Mouse (Mus musculus) forelimb bud, embryonic 11.5 days (tissue): ENCODE results near the gene Epb41l3.
A peak's percentile ranks its signal among the peaks of the same experiment; 100 is the strongest.

Experiments
- DNase-seq: peaks from one replicate; pipeline ENCODE4 v3.0.0-alpha.2; 2012; ENCODE audit warnings: low read depth, low spot score

Epb41l3 gene

DNA sequence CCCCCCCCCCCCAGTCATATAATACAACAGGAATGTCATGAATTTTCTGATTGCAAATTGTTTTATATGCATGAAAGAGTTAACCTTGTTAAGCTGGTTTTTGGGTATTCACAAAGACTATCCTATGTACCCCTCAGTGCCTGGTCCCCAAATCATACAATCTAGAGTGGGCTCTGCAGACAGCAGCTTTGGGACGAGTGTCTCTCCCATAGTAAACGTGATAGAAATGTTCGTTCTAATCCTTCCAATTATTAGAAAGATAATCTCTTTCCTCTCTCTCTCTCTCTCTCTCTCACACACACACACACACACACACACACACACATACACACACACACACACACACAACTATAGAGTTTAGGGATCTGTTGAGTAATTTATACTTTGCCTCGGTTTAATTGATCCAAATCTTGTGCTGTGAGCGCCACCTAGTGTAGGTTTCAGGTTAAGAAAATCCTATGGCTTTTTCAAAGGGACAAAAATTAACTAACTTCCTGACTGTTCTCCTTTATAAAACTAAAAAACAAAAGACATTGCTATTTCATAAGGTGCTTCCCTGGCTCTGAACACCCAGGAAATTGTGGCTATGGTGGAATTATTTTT is 30.4 kb downstream of the Epb41l3 start:
- peak; percentile 47 for DNase-seq

DNA sequence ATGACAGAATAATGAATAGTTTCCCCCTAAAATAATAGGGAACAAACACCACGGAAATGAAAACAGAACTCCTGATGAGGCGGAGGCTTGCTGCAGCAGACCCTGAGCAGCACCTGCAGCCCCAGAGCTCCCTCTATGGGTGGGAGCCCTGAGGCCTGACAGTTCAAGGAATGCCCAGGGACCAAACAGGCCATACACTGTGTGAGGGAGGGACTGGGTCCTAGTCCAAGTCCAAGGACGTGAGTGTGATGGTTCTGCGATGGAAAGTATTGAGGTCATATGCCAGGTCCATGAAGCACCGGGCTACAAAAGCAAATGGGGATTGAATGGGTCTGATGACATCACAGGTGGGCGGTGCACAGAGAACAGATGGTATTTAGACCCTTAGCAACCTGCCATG is 33.7 kb downstream of the Epb41l3 start:
- no peak for DNase-seq

DNA sequence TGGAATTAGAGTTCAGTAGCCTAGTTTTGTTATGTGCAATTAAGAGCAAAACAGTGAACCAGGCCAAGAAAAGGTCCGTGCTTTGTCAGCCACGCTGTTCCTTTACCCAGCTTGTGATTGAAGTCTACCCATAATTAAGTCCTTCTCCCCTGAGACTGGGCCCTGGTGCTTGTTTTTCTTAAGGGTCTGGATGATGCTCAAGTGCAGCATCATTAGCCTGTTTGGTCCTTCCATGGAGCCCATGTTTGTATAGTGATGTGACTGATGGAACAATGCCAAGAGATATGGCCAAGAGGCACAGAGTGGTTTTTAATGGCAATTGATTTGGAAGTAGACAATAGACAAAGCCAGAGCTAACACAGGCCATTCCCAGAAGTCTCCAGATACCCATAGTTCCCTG is 36.7 kb downstream of the Epb41l3 start:
- DNase-seq, result no peak

DNA sequence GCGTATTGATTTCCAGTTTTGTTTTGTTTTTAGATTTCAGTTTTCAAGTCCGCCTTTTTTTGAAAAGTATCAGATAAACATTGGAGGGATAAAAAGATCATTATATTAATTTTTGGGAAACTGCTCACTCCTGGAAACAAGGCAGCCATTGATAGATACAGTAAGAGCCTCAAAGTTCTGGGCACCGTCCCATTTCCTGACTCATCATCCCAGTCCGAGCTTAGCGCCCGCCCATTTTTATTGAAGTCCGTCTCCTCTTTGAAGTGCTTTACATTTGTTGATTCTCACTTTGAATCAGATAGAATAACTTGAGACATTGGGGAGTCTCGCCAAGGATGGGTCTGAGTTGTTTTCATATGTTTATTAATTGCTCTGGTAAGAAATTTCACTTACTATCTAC is 43.7 kb downstream of the Epb41l3 start:
- DNase-seq, result no peak

DNA sequence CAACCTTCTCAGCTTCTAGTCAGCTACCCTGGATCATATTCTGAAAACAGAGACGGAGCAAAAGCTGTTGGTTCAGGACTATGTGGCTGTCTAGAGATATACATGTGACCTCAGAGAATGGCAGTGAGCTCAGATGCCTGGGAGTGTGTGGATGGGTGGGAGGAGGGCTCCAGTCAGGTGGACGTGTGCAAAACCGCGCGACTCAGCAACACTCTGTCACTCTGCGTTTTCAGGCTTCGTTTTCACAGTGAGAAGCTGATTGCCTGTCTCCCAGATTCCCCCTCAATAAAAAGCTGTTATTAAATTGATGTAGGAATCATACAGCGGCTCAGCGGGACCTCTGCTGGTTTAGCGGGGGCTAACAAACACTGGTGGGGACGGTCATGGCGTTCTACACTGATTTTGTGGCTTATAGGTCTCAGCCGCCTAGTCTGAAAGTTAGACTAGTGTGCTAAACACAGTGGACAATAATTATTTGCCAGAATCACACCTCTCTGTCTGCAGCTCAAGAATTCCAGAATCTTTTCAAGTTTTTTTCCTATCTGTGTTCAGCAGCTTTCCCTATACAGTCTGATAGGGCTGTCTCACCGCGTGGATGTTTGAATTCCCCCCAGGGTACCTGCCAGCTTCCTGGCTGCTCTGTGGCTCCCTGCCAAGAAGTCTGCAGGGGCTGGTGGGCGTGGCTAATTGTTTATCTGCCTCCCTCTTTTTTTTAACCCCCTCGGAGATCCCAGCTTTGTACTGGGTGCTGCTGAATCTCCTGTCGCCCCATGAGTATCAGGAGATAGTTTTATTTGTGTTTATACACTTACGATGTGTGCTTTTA is 45.3 kb downstream of the Epb41l3 start:
- DNase-seq, result peak; percentile 46

DNA sequence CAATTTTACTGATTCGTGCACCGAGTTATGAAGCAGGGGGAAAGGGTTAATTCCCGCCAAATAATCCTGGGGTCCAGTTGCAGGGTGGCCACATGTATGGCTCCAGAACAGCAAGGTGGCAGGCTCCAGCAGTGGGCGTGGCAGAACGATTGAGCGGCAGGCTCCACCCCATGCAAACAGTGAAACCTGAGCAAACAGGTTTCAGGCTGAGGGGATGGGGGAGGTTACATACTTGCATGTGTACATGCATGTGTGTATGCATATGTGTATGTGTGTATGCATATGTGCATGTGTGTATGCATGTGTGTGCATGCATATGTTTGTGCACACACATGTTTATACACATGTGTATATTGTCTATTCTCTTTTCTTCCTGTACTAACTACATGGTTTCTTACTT is 46.9 kb downstream of the Epb41l3 start:
- peak; percentile 26 for DNase-seq

DNA sequence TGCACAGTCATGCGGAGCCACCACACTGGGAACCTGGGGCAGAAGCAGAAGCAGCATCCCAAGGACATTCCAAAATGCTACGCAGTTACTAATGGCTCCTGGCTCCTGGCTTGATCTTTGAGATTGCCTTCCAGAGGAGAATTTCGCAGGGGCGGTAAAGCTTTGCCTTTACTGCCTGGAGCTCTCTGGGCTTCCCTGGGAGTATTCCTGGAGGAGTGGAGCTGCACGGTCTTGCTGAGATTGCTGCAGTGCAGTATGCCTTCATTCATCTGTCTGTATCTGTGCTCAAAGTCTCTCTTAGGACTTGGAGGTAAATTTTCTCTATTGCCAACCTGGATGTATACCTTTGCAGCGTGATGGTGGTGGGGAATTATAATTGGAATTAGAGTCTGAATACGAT is 52.0 kb downstream of the Epb41l3 start:
- no peak for DNase-seq

DNA sequence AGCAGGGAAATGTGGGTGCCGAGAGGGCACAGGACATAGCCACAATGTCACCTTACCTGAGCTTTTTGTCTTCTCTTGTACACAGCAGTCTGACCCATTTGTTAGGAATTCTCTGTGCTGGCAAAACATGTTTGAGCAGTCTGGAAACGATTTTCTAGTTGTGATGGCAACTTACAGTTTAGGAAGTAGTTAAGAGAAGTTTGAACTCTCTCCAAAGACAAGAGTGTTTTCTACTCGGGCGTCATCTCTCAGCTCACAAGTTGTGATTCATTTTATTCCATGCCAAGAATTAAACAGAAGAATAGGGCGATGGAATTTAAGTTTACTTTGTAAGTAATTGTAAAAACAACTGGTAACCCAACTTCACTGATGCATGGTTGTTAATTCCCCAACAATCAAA is 52.5 kb downstream of the Epb41l3 start:
- no peak for DNase-seq

DNA sequence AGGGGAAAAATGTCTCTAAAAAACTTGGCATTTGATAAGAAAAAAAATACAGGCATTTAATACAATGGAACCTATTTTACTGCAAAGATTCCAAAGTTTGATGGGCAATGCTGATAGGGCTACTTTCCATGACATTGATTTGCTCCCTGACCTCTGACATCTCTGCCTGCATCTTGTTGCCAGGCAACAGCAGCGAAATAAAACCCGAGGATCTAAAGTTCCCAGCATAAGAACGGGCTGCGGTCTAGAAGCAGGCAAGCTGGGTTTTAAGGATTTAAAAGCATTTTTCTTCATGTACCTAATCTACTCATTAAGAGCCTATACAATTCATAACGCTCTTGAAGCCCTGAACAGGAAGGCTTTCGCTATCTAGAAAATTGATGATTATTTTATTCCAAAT is 54.0 kb downstream of the Epb41l3 start:
- DNase-seq, result peak; percentile 40

DNA sequence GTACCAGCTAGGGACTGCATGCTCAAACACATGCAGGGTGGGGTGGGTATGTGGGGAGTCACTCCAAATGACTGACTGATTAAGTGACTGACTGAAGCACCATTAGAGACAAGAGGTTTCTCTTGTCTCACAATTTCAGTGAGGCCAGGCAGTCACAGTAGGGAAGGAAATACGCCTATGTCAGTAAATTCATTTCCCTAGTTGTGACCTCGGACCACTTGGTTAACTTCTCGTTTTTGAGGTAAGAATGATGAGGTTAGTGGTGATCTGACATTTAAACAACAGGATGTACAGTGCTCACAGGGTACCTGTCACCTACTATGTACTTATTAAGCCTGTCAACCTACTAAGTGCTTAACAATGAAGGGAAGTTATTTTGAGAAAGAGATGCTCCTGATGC is 67.5 kb downstream of the Epb41l3 start:
- no peak for DNase-seq

DNA sequence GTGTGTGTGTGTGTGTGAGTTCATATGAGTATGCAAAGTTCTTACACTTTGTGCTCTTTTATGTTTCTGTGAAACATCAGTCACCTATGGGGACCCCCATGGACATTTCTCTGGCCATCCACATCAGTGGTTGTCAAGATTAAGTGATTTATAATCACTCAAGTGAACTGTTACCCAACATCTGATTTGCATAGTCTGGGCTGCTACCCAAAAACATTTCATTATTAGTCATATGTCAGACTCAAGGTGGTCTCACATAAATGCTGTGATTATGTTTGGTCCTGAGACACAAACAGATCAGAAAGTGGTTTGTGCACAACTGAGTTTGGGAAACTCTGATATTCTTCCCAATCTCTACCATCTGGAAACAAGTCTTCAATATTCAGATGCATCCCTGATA is 75.3 kb downstream of the Epb41l3 start:
- no peak for DNase-seq

DNA sequence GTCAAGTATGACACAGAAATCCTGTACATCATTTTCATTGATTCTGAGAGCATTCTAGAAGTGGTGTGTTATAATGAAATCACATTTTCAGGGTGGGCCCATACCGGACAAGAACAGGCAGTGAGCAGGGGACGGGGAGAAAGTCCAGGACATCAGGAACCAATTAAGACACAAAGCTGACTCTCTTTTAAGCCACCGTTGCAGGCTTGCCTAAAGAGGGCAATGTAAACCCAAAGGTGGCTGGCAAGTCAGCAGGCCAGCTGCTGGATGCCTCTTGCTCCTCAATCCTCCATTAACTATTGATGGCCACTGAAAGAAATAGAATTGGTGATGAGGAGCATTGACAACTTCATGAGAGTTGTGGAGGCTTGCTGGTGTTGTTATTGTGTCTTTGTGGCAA is 75.8 kb downstream of the Epb41l3 start:
- peak; percentile 64 for DNase-seq

DNA sequence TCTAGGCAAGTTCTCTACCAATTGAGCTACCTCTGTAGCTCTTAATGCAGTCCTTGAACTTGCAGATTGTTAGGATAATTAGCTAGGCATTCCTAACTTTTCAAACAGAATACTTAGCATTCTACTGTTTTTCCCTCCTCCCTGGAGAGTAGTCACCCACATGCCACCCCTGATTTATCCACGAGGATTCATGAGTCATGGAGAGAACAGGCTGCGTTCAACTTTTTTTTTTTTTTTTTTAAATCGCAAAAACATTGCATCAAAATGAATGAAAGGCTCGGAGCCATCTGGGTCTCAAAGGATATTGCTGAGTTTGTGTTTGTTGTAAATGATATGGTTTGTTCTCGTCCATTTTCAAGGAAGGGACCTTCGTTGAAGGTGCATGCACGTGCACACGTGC is 79.6 kb downstream of the Epb41l3 start:
- DNase-seq, result no peak

DNA sequence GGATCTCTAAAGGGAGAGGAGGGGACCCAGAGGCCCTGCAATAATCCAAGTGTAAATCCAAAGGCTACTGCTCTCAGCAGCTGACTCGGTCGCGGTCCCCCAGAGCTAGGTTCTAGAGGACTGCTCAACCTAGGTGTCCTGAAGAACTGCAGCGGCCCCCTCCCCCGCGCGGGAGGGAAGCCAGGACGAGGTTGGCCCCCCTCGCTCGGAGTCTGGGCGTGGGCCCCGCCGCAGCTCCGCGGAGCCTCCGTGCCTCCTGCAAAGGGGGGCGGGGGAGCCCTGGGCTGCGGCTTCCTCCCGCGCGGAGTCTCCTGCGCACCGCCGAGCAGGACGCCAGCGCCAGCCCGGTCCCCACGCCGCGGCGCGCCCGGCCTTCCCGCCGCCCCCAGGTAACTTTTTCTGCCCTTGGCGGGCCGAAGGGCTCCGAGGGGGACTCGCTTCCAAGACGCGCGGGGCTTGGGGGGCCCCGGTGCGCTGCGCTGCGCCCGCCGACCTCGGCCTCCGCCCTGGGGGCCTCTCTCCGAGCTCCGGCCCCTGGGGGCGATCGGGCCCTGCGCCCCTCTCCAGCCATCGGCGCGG is 81.1 kb downstream of the Epb41l3 start:
- peak; percentile 40 for DNase-seq

DNA sequence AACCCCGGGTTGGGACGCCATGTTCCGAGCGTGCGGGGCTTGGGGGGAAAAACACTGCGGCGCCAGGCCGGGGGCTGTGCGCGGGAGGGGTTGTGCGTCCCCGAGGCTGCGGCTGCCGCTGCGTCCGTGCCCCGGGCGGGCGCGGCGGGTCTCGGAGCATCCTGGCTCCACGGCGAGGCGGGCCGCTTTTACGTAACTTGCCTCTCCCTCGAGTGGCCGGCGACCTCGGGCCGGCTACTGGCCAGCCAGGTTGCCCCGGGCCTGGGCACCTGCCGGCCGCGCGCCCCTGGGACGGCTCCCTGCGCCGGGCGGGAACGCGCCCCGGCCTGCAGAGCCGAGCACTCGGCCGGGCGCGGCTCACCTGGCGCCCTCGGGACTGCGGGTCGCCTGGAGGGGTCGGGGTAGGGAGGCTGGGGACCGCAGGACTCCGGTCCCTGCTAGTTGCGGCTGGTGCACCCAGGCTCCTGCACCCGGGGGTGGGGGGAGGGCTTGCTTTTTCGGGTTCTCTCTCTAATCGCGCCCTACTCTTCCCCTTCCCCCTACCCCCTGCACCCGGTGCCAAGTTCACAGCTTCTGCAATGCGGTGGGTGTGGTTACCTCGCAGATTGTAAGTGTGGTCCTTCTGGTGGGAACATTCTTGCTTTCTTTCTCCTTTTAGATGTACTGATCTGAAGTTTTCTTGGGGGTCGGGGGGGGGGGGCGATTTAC is 81.8 kb downstream of the Epb41l3 start:
- DNase-seq, result no peak

DNA sequence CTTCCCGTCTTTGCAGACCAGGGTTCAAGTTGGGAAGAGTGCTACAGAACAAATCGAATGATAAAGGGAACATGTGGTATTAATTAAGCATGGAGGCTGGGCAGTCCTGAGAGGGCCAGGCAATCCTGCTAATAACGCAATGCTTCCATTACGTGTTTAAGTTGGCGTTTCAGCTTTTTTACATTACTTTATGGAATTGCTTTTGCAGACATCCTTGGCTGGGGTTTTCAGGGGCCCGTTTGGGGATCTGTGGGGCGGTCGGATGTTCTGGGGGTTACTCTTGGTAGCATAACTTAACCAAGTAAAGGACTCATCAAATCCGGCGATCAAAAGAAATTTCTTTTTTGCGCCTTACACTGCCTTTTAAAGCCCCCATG is 82.3 kb downstream of the Epb41l3 start:
- DNase-seq, result peak; percentile 51

DNA sequence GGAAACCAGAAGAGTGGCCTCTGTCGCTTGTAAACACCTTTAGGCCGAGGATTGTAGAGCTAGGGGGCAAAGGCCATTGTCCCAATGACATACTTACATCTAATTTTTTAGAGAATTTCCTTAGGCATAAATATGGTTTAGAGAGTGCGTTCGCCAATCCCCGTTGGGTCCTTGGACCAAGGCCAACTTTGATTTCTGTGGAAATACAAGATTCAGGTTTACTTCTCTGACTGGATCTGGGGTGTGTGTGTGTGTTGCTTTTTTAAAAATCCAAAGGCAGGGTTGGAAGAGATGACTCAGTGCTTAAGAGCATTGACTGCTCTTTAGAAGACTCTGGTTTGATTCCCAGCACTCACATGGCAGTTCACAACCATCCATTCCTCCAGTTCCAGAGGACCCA is 83.2 kb downstream of the Epb41l3 start:
- no peak for DNase-seq

DNA sequence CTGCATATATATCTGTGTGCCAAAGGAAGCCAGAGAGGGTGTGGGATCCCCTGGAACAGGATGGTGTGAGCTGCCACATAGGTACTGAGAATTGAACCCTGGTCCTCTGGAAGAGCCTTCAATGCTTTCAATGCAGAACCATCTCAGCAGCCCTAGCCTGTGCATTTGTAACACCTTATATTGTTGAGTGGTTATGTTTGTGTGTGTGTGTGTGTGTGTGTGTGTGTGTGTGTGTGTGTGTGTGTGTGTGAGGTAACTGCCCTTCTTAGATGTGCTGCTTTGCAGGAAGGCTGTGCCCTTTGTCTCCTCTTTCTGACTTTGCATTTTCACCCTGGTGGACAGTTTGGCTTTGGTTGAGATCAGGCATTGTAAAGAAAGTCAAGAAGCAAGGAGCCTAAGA is 87.2 kb downstream of the Epb41l3 start:
- DNase-seq, result no peak

DNA sequence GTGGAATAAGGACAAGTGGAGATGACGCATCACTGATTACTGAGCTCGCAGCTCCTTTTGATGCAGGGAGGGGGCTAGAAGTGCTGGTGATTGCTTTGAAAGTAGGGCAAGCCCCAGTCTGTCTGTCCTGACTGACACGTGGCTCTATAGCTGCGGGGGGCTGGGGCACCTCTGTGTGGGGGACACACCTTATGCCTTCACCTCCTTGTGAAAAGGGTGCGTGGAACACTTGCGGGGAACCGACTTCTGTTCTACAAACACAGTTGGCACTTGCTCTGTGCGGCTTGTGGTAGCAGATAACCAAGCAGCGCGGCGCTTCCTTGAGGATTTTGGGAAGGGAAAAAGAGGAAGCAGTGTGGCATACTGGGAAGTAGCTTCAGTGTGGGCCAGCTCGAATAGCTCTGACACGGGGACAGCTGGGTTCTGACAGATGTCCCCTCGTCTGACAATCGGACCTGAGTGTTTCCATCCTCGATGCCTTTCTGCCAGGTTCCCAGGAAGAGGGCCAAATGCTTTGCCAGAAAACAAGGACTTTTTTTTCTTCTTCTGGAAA is 101.5 kb downstream of the Epb41l3 start:
- DNase-seq, result no peak

DNA sequence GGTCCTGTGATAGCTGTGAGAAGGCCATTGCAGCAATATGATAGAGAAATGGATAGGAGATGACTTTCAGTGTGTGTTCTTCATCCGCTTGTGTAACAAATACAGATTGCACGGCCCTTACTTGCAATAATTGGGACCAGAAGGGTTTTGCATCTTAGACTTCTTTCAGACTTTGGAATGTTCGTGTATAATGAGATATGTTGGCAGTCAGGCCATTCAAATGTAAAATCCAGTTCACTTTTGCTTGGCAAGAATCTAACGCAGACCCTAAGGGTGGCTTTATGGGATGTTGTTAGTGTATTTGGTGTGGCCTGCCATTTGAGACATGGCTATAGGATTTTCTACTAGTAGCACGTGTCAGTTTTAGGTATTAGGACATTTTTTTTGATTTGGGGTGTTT is 102.5 kb downstream of the Epb41l3 start:
- no peak for DNase-seq

DNA sequence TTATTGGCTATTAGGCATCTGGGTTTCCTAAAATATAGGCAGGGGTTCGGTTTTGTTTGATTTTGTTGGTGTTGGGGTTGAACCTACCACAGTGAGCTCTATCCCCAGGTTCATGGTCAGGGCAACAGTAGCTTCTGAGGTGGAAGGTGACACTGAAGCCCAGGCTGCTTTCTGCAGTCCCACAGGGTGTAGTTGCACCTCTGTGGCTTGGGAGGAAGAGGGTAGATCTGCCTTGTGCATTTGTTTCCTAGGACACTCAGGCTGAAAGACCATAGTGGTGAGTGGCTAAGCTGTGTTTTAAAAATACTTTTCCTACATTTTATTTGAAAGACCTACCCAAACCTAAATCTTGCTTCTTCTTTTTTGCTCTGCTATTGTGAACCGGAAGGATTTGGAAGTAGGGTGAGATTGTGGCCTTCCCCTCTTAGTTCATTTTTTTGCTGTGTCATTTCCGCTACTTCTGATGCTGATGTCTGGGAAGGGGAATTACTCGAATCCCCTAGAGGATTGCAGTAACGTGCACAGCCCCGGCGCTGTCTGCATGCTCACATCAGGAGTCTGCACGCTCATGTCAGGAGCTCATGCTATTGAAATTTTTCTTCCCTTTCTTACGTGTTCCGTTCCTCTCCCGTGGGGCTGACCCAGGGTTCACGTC is 105.5 kb downstream of the Epb41l3 start:
- DNase-seq, result peak; percentile 44
